Comparison of ENCODE assay signal across 21 mouse cellular contexts in the genomic region with DNA sequence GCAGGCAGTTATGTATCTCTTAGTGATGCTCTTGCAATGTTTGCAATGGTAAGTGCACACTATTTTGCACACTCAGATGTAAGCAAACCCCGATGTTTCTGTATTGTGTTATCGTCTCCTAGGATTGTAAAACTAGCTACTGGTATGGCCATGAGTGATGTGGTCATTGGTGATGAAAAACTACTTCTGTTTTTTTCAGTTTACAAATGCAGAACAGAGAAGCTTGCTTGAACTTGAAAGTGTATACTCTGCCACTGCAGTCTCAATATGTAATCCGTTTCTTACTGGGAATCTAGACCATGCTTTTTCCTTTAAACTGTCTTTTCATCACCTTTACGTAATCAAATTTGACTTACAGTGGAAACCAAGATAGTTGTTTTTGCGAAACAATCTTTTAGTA. TPM values are rescaled to one million over a fixed set of nuclear protein-coding genes. Genes with fewer than 3 reads are reported as not detected.
A peak's percentile ranks its signal among the peaks of the same experiment; 100 is the strongest.
DNase-seq lines count a peak whose midpoint lies in the region; ATAC-seq and TF ChIP-seq lines count a peak whose summit lies in the region.
"Had no signal": no experiment of that assay in that cellular context is flagged by ENCODE, and none has a peak within 500 bp of the region (broad histone marks: within the 10 kb centered on the region; RNA-seq: fewer than 3 reads in every experiment).

No protein-coding gene starts in this region.

- ATAC-seq in megakaryocyte, adult 5-6 weeks (ENCODE audit: poor library complexity, severe bottlenecking) = peak; percentile 87
- 0 out of 2 replicates have a peak, but pooled peaks have one; percentile 26 for ATAC-seq in neutrophil, adult 5-6 weeks (ENCODE audit: extremely low read depth, insufficient number of reproducible peaks, low FRiP score, poor library complexity, severe bottlenecking)
- ATAC-seq: forebrain, embryonic 14.5 days; forebrain, embryonic 16.5 days had no signal

- peak; percentile 58 for DNase-seq in 416B (ENCODE audit: low read depth)
- no peak for DNase-seq in left cerebral cortex, adult 2 months (ENCODE audit: extremely low spot score in 1 of 2, low spot score in 2 of 2)
- DNase-seq in adrenal gland, postnatal 25 days = no peak
- DNase-seq: adrenal gland, adult 2 months; adrenal gland, postnatal 14 days; cerebellum, adult 11 months; cerebellum, adult 18-20 months; cerebellum, adult 8-10 months; cerebellum, adult 9-11 months; cerebellum, postnatal 14 days; cerebellum, postnatal 36 days; embryo, embryonic 11 days had no signal

- no peak overlapping the region for H3K27ac ChIP-seq in left cerebral cortex, adult 2 months
- H3K27ac ChIP-seq: embryonic facial prominence, embryonic 13.5 days; embryonic facial prominence, embryonic 15.5 days; forebrain, embryonic 10.5 days; forebrain, embryonic 12.5 days had no signal

- intact Hi-C loops in left cerebral cortex, adult 2 months (cut with DNase I) = no loop called here

- no peak overlapping the region for H3K4me3 ChIP-seq in left cerebral cortex, adult 2 months
- H3K4me3 ChIP-seq: embryonic facial prominence, embryonic 13.5 days; embryonic facial prominence, embryonic 15.5 days; erythroblast, embryonic 14.5 days; forebrain, embryonic 10.5 days; forebrain, embryonic 12.5 days had no signal

- no peak for TF ChIP-seq CTCF in left cerebral cortex, adult 2 months (IDR thresholded peaks at IDR 0.05)

RNA-seq across cellular contexts. Expression of gene Zfp622, which starts 11.4 kb away (rescaled TPM):
- total RNA-seq in megakaryocyte, adult 5-6 weeks (2015) = 58.1 and 60.0 TPM in 2 replicates
- 78.3 and 91.7 TPM in 2 replicates for total RNA-seq in megakaryocyte, adult 5-6 weeks (2017)
- total RNA-seq in neutrophil, adult 5-6 weeks (2017) = 103 and 117 TPM in 2 replicates
- 10 to 100 TPM; 47.7 to 52.4 TPM for total RNA-seq in left cerebral cortex, adult 2 months (2021)
- total RNA-seq in adrenal gland, postnatal 25 days (2021) = 36.5 and 42.5 TPM in 2 replicates
